Mouse (Mus musculus): ENCODE measurements around the gene Plb1. TPM values are rescaled to one million over a fixed set of nuclear protein-coding genes. Genes with fewer than 3 reads are reported as not detected.

Plb1 gene
- not detected for total RNA-seq (2023)

DNA sequence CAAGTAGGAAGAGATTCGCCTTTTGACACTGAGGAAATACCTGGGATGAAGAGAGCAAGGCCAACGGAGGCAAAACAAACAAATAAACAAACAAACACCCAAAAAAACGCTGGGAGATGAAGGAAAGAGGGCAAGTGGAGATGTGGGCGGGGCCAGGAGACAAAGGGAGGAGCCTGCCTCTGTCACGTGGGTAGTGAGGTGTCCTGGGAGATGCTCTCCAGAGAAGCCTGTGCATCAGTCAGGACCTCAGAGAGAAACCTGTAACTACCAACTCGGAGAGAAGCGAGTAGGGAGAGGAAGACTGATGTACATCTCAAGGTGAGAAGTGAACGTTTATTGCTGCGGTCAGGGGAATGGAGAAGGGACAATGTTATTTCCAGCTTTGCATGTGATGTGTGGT is at the start of gene Plb1:
Plb1 (plus strand) TSS at position 235 of the 400 bp plus-strand sequence.

Other genes with a start within 250 kb of the Plb1 start
- 198 TPM for gene Fosl2, start 96.9 kb upstream of the Plb1 start, total RNA-seq (2023)
- 223 TPM for gene Ppp1cb, start 226.1 kb downstream of the Plb1 start, total RNA-seq (2023)